Mouse (Mus musculus) c-Kit-positive CD71-negative TER-119-negative erythroid progenitor cells, embryonic 14.5 days (primary cell): ENCODE results near the gene Sec13.

Experiments
- DNase-seq: peaks from one replicate; pipeline ENCODE4 v3.0.0-alpha.2; 2013; ENCODE audit warnings: low read depth

Gene Sec13

GRCm38 (mm10) chr6:113712718-113713117 is 27.8 kb downstream of the Sec13 start:
- DNase-seq = no peak

GRCm38 (mm10) chr6:113697222-113698205 is 43.0 kb downstream of the Sec13 start:
- no peak for DNase-seq

GRCm38 (mm10) chr6:113696582-113697221 is 43.8 kb downstream of the Sec13 start, which contains the start of gene Tatdn2:
Gene Tatdn2, plus strand, starts transcription at chr6:113697050.
- peak; percentile 91 for DNase-seq

- no peak for DNase-seq
Measured at GRCm38 (mm10) chr6:113695766-113696355, 44.7 kb downstream of the Sec13 start.

GRCm38 (mm10) chr6:113695203-113695602 is 45.3 kb downstream of the Sec13 start:
- DNase-seq = no peak

- DNase-seq = no peak
Measured at GRCm38 (mm10) chr6:113693377-113693776, 47.2 kb downstream of the Sec13 start.

GRCm38 (mm10) chr6:113692661-113693133 is 47.8 kb downstream of the Sec13 start:
- no peak for DNase-seq

GRCm38 (mm10) chr6:113691084-113691462 is 49.5 kb downstream of the Sec13 start:
- DNase-seq = no peak

GRCm38 (mm10) chr6:113690400-113691083 is 50.0 kb downstream of the Sec13 start:
- no peak for DNase-seq

GRCm38 (mm10) chr6:113690008-113690399 is 50.5 kb downstream of the Sec13 start:
- DNase-seq = no peak

- DNase-seq = no peak
Measured at GRCm38 (mm10) chr6:113686551-113687125, 53.9 kb downstream of the Sec13 start.

- DNase-seq = no peak
Measured at GRCm38 (mm10) chr6:113683081-113683825, 57.3 kb downstream of the Sec13 start.

GRCm38 (mm10) chr6:113681271-113681670 is 59.3 kb downstream of the Sec13 start:
- peak; percentile 85 for DNase-seq

- DNase-seq = no peak
Measured at GRCm38 (mm10) chr6:113679993-113680566, 60.5 kb downstream of the Sec13 start.

GRCm38 (mm10) chr6:113678246-113679012 is 62.1 kb downstream of the Sec13 start:
- DNase-seq = no peak
